Mouse (Mus musculus): Measurements from ENCODE around the gene Thsd1. TPM values are rescaled to one million over a fixed set of nuclear protein-coding genes. Genes with fewer than 3 reads are reported as not detected.

The Thsd1 gene
- 1.9 TPM for polyA plus RNA-seq (2014; fragmentation: Illumina TruSeq; extraction: RNeasy Lipid Tissue Mini Kit (QIAGEN cat#74804))

GRCm38 (mm10) chr8:22227061-22227877 lies at the start of gene Thsd1:
TSS of gene Thsd1 (plus strand) at chr8:22227313.

GRCm38 (mm10) chr8:22185431-22186397 lies 41.4 kb upstream of the Thsd1 start, which contains the start of gene Ckap2:
TSS of gene Ckap2 (minus strand) at chr8:22185819.

GRCm38 (mm10) chr8:22192660-22193431 lies 34.3 kb upstream of the Thsd1 start, which contains the start of gene Vps36:
TSS of gene Vps36 (plus strand) at chr8:22192809.

GRCm38 (mm10) chr8:22282999-22283491 lies 55.9 kb downstream of the Thsd1 start, which contains the start of gene Tpte:
TSS of gene Tpte (plus strand) at chr8:22283441.

Other genes with a start within 250 kb of the Thsd1 start
- not detected for gene Atp7b, start 167.0 kb upstream of the Thsd1 start, polyA plus RNA-seq (2014; fragmentation: Illumina TruSeq; extraction: RNeasy Lipid Tissue Mini Kit (QIAGEN cat#74804))
- 52.7 TPM for gene Alg11, start 166.6 kb upstream of the Thsd1 start, polyA plus RNA-seq (2014; fragmentation: Illumina TruSeq; extraction: RNeasy Lipid Tissue Mini Kit (QIAGEN cat#74804))
- 8.5 TPM for gene Nek5, start 102.3 kb upstream of the Thsd1 start, polyA plus RNA-seq (2014; fragmentation: Illumina TruSeq; extraction: RNeasy Lipid Tissue Mini Kit (QIAGEN cat#74804))
- gene Nek3, start 60.9 kb upstream of the Thsd1 start, polyA plus RNA-seq (2014; fragmentation: Illumina TruSeq; extraction: RNeasy Lipid Tissue Mini Kit (QIAGEN cat#74804)) = 2.8 TPM
- gene Ckap2, start 41.5 kb upstream of the Thsd1 start, polyA plus RNA-seq (2014; fragmentation: Illumina TruSeq; extraction: RNeasy Lipid Tissue Mini Kit (QIAGEN cat#74804)) = 39.4 TPM
- gene Vps36, start 34.5 kb upstream of the Thsd1 start, polyA plus RNA-seq (2014; fragmentation: Illumina TruSeq; extraction: RNeasy Lipid Tissue Mini Kit (QIAGEN cat#74804)) = 39.3 TPM
- gene Tpte, start 56.1 kb downstream of the Thsd1 start, polyA plus RNA-seq (2014; fragmentation: Illumina TruSeq; extraction: RNeasy Lipid Tissue Mini Kit (QIAGEN cat#74804)) = not detected
- gene Slc25a15, start 171.3 kb downstream of the Thsd1 start, polyA plus RNA-seq (2014; fragmentation: Illumina TruSeq; extraction: RNeasy Lipid Tissue Mini Kit (QIAGEN cat#74804)) = 18.6 TPM
- gene Mrps31, start 184.0 kb downstream of the Thsd1 start, polyA plus RNA-seq (2014; fragmentation: Illumina TruSeq; extraction: RNeasy Lipid Tissue Mini Kit (QIAGEN cat#74804)) = 45.4 TPM

All from ovary, adult 10 weeks (tissue).